Mouse (Mus musculus) layer of hippocampus, postnatal 25 days (tissue): ENCODE results near the gene Cask. TPM values are rescaled to one million over a fixed set of nuclear protein-coding genes. Genes with fewer than 3 reads are reported as not detected.

Experiments
- DNase-seq, 2 experiments: peaks; one replicate each; pipeline ENCODE4 v3.0.0; 2022; ENCODE audit warnings: mixed read lengths in 2 of 2, low spot score in 1 of 2; ENCODE audit errors: extremely low spot score in 1 of 2
- total RNA-seq, 2 experiments: library from RNA; stranded (reverse); gene quantifications; 2 replicates each; pipeline ENCODE4 v1.2.3; 2021

The Cask gene
- total RNA-seq, 2 experiments from 2014 or later: 85.7 to 87.7 TPM

GRCm38 (mm10) chrX:13725573-13726403 is 125.4 kb downstream of the Cask start:
- DNase-seq: no peak

GRCm38 (mm10) chrX:13720296-13720829 is 130.8 kb downstream of the Cask start:
- DNase-seq: no peak

GRCm38 (mm10) chrX:13718283-13718682 is 132.9 kb downstream of the Cask start:
- DNase-seq: no peak

- no peak for DNase-seq
Observed at GRCm38 (mm10) chrX:13716796-13717569, 134.2 kb downstream of the Cask start.

- peak in 1 of 2 experiments; percentile 70 for DNase-seq
Observed at GRCm38 (mm10) chrX:13710174-13710573, 141.0 kb downstream of the Cask start.

GRCm38 (mm10) chrX:13705051-13705450 is 146.1 kb downstream of the Cask start:
- no peak for DNase-seq

- no peak for DNase-seq
Observed at GRCm38 (mm10) chrX:13700681-13701080, 150.5 kb downstream of the Cask start.

GRCm38 (mm10) chrX:13691865-13692264 is 159.3 kb downstream of the Cask start:
- DNase-seq: no peak

- DNase-seq: no peak
Observed at GRCm38 (mm10) chrX:13688356-13688755, 162.8 kb downstream of the Cask start.

GRCm38 (mm10) chrX:13686589-13686988 is 164.6 kb downstream of the Cask start:
- no peak for DNase-seq

- no peak for DNase-seq
Observed at GRCm38 (mm10) chrX:13681748-13682147, 169.4 kb downstream of the Cask start.

GRCm38 (mm10) chrX:13673001-13673400 is 178.2 kb downstream of the Cask start:
- DNase-seq: no peak

- DNase-seq: no peak
Observed at GRCm38 (mm10) chrX:13670342-13670741, 180.8 kb downstream of the Cask start.

- DNase-seq: no peak
Observed at GRCm38 (mm10) chrX:13668867-13669266, 182.3 kb downstream of the Cask start.

GRCm38 (mm10) chrX:13661063-13661462 is 190.1 kb downstream of the Cask start, which contains the start of gene Gpr82:
Gpr82 (plus strand) TSS chrX:13661363.
- DNase-seq: no peak

GRCm38 (mm10) chrX:13659201-13659890 is 191.8 kb downstream of the Cask start:
- no peak for DNase-seq

GRCm38 (mm10) chrX:13658616-13659140 is 192.5 kb downstream of the Cask start:
- no peak for DNase-seq

- peak in 1 of 2 experiments; percentile 77 for DNase-seq
Observed at GRCm38 (mm10) chrX:13656721-13657120, 194.4 kb downstream of the Cask start.

- no peak for DNase-seq
Observed at GRCm38 (mm10) chrX:13655906-13656305, 195.3 kb downstream of the Cask start.

GRCm38 (mm10) chrX:13655005-13655421 is 196.2 kb downstream of the Cask start:
- DNase-seq: no peak
